Mouse (Mus musculus): ENCODE measurements around the gene Fam172a. TPM values are rescaled to one million over a fixed set of nuclear protein-coding genes. Genes with fewer than 3 reads are reported as not detected.

Fam172a gene
- polyA plus RNA-seq, 1 experiment: 6.1 TPM

DNA sequence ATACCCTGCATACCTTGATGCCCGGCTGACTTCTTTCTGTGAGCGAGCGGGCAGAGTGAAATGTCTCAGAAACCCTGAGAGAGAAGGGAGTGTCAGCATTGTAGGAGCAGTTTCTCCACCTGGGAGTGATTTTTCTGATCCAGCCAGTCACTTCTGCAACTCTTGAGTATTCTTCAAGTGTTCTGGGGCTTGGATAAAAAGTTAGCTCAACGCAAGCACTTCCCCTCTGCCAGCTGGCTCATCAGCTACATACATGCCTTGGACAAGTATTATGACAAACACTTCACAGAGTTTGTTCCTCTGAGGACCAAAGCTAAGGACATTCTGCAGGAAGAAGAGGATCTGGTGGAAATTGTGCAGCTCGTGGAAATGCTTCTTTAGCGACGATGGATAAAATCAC is 420.2 kb downstream of the Fam172a start:
- Histone ChIP-seq H3K27me3 (ENCODE audit: control insufficient read depth, insufficient read depth, low read length) (no peaks in the 10 kb centered on the region), H3K27ac (ENCODE audit: insufficient read depth, low read depth, low read length) (no peak overlapping the region), H3K4me1 (ENCODE audit: control insufficient read depth, insufficient read depth, insufficient read length, low read length) (no peaks in the 10 kb centered on the region), H3K4me3 (ENCODE audit: low read depth, low read length) (no peak overlapping the region), H3K36me3 (ENCODE audit: control insufficient read depth, insufficient read depth, low read length) (no peaks in the 10 kb centered on the region)
- 89% methylated on average over 7 of the region's 7 CpGs for WGBS
- no peak for TF ChIP-seq POLR2A (IDR thresholded peaks at IDR 0.05; ENCODE audit: low read depth, low read length)
- no peak for TF ChIP-seq CTCF (IDR thresholded peaks at IDR 0.05; ENCODE audit: extremely low read depth, insufficient read length, insufficient replicate concordance, low read depth, low read length)

DNA sequence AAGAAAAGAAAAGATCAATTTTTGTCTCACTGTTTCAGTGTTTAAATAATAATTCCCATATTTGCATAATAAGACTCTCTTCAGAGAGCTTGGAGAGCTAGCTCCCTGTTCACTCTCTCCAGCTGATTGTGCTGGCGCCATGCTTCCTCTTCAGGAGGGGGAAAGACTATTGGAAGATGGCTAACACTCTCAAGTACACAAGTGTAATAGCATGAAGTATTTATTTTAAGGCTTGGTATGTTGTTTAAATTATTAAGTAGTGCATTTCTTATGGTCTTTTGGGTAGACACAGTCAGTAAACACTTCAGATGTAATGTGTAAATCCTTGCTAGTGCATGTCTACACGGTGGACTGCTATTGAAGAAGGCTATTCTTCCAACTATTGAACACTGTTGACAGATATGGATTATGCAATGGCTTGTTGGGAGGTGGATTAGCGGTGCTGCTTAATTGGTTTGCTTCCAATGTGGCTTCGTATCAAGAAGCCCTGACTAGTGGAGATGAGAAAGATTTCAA is 422.1 kb downstream of the Fam172a start:
- TF ChIP-seq CTCF (IDR thresholded peaks at IDR 0.05; ENCODE audit: extremely low read depth, insufficient read length, insufficient replicate concordance, low read depth, low read length) (no peak), POLR2A (IDR thresholded peaks at IDR 0.05; ENCODE audit: low read depth, low read length) (no peak)

DNA sequence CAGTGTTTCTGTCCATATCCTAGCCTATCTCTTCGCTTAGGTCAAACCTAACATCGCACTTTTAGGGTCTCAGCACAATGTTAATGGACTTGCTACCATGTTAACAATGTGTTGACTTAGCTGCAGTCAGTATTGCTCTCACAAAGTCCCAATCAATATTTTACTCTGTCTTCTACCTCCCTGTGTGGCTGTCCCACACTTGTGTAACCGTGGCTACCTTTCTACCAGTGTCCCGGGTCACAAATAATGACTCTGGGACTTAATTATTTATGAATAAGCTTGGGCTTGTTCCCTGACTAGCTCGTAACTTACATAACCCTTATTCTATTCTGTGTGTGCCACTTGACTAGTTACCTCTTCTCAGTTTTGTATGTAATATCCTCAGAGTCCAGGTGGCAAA is 455.6 kb downstream of the Fam172a start:
- Histone ChIP-seq H3K4me3 (ENCODE audit: low read depth, low read length) (no peak overlapping the region), H3K36me3 (ENCODE audit: control insufficient read depth, insufficient read depth, low read length) (no peaks in the 10 kb centered on the region), H3K27ac (ENCODE audit: insufficient read depth, low read depth, low read length) (no peak overlapping the region), H3K27me3 (ENCODE audit: control insufficient read depth, insufficient read depth, low read length) (no peaks in the 10 kb centered on the region), H3K4me1 (ENCODE audit: control insufficient read depth, insufficient read depth, insufficient read length, low read length) (no peaks in the 10 kb centered on the region)
- 76% methylated on average over 5 of the region's 5 CpGs for WGBS
- TF ChIP-seq POLR2A (IDR thresholded peaks at IDR 0.05; ENCODE audit: low read depth, low read length) (no peak), CTCF (IDR thresholded peaks at IDR 0.05; ENCODE audit: extremely low read depth, insufficient read length, insufficient replicate concordance, low read depth, low read length) (no peak)

More for the DNA sequence above, 422.1 kb downstream of the Fam172a start:
- no peak overlapping the region for H3K27ac ChIP-seq (ENCODE audit: insufficient read depth, low read depth, low read length)
- no peaks in the 10 kb centered on the region for H3K27me3 ChIP-seq (ENCODE audit: control insufficient read depth, insufficient read depth, low read length)
- no peak overlapping the region for H3K4me3 ChIP-seq (ENCODE audit: low read depth, low read length)
- 85% methylated on average over 4 of the region's 4 CpGs for WGBS
- no peaks in the 10 kb centered on the region for H3K4me1 ChIP-seq (ENCODE audit: control insufficient read depth, insufficient read depth, insufficient read length, low read length)
- H3K36me3 ChIP-seq (ENCODE audit: control insufficient read depth, insufficient read depth, low read length): no peaks in the 10 kb centered on the region

DNA sequence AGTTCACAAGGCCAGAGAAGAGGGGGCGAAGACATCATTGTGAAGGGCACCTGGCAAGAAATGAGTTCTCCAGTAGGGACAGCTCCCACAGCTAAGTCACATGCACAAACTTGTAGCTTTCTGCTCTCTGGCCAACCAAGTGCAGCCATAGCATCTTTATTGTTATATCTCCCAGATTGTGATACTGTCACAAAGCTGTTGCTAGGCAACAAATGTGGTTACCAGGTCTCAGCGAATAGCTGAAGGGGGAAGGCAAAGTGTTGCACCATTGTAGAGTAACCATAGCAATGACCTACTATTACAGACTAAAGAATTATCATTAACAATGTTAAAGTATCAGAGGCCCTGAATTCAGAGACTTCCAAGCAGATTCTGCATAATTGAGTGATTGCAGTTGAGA is 460.3 kb downstream of the Fam172a start:
- H3K36me3 ChIP-seq (ENCODE audit: control insufficient read depth, insufficient read depth, low read length): no peaks in the 10 kb centered on the region
- no peaks in the 10 kb centered on the region for H3K4me1 ChIP-seq (ENCODE audit: control insufficient read depth, insufficient read depth, insufficient read length, low read length)
- TF ChIP-seq POLR2A (IDR thresholded peaks at IDR 0.05; ENCODE audit: low read depth, low read length) (no peak), CTCF (IDR thresholded peaks at IDR 0.05; ENCODE audit: extremely low read depth, insufficient read length, insufficient replicate concordance, low read depth, low read length) (no peak)
- H3K4me3 ChIP-seq (ENCODE audit: low read depth, low read length): no peak overlapping the region
- no peak overlapping the region for H3K27ac ChIP-seq (ENCODE audit: insufficient read depth, low read depth, low read length)
- 53% methylated on average over 2 of the region's 2 CpGs for WGBS
- peaks cover 12% of the 10 kb centered on the region; the same call in 1 of the 2 replicates for H3K27me3 ChIP-seq (ENCODE audit: control insufficient read depth, insufficient read depth, low read length)

DNA sequence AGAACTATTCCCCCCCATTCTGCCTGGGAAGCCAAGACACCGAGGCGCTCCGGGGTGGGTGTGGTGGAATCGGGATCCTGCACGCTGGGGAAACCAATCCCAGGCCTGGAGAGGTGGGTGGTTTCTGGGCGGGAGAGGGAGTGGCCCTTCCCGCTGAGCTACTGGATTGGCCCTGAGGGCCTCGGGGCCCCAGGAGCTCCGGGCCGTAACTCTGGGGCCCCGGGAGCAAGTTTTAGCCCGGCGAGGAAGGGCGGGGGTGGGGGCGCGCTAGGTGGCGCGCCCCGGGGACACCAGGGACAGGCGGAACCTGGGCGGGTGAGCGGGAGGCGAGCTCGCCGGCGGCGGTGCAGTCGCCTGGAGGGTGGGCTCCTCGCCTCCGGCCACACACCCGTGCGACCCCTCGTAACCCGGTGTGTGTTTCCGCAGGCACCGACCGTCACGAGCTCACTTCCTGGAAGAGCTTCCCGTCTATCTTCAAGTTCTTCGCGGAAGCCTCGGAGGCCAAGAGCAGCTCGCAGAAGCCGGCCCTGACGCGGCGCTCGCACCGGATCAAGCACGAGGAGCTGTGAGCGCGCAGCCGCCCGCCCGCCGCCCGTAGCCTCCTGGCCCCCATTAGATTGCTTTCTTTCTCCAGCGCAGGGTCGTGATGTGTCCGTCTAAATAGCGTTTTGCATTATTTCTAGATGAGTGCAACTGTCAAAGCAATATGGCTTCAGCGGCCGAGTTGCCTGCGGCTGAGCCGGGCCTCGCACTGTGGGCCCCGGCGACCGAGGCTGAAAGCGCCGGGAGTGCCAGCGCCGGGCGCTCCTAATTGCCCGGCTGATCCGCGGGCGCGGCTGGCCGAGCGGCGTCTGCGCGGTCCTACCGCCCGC is 461.5 kb downstream of the Fam172a start:
- no peak overlapping the region for H3K27ac ChIP-seq (ENCODE audit: insufficient read depth, low read depth, low read length)
- TF ChIP-seq CTCF (IDR thresholded peaks at IDR 0.05; ENCODE audit: extremely low read depth, insufficient read length, insufficient replicate concordance, low read depth, low read length): peak; percentile 26; the same call in 1 of the 2 replicates
- TF ChIP-seq POLR2A (IDR thresholded peaks at IDR 0.05; ENCODE audit: low read depth, low read length): no peak
- under 1% methylated on average over 81 of the region's 86 CpGs for WGBS

DNA sequence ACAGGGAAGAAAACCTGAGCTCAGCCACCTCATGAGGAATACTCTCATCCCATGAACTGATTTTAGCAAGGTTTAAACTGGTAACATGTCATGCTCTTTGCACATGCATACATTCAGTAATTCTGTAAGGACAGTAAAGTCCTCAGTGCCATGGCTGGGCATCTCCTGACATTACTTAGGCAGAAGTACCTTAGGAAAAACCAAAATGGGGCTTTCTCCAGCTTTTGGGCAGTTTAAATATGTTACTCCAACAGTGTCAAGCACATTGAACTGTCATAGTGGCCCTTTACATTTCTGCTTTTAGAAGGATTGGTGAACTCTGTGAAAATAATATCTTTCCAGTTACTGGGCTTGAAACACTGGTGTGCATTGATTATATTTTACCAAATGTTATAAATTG is 463.1 kb downstream of the Fam172a start:
- peaks cover 12% of the 10 kb centered on the region; the same call in 1 of the 2 replicates for H3K27me3 ChIP-seq (ENCODE audit: control insufficient read depth, insufficient read depth, low read length)
- no peak for TF ChIP-seq CTCF (IDR thresholded peaks at IDR 0.05; ENCODE audit: extremely low read depth, insufficient read length, insufficient replicate concordance, low read depth, low read length)
- no peak for TF ChIP-seq POLR2A (IDR thresholded peaks at IDR 0.05; ENCODE audit: low read depth, low read length)

More for the DNA sequence above, 461.5 kb downstream of the Fam172a start:
- H3K27me3 ChIP-seq (ENCODE audit: control insufficient read depth, insufficient read depth, low read length): peaks cover 12% of the 10 kb centered on the region; the same call in 1 of the 2 replicates
- peak overlapping the region; percentile 87 for H3K4me3 ChIP-seq (ENCODE audit: low read depth, low read length)
- no peaks in the 10 kb centered on the region for H3K36me3 ChIP-seq (ENCODE audit: control insufficient read depth, insufficient read depth, low read length)
- H3K4me1 ChIP-seq (ENCODE audit: control insufficient read depth, insufficient read depth, insufficient read length, low read length): no peaks in the 10 kb centered on the region

DNA sequence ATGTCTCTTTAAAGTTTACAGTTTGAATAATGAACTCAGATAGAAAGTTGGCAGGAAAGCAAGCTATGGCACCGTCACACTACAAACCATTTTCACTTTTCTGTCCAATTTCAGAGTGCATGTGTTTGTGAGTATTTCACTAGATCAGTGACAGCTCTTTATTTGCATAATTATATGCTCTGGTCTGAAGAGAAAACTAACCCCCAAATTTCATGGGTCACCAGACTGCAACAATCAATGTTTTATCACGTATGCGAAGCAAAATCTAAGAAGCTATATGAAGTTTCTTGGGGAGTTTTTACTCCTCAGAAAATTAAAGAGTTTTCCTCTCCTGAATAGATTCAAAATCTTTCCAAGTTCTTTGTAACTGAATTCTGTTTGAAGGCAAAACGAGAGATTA is 466.3 kb downstream of the Fam172a start:
- no peaks in the 10 kb centered on the region for H3K36me3 ChIP-seq (ENCODE audit: control insufficient read depth, insufficient read depth, low read length)
- H3K4me3 ChIP-seq (ENCODE audit: low read depth, low read length): no peak overlapping the region
- H3K27me3 ChIP-seq (ENCODE audit: control insufficient read depth, insufficient read depth, low read length): peaks cover 23% of the 10 kb centered on the region
- H3K4me1 ChIP-seq (ENCODE audit: control insufficient read depth, insufficient read depth, insufficient read length, low read length): no peaks in the 10 kb centered on the region
- WGBS: 54% methylated on average over 4 of the region's 4 CpGs
- TF ChIP-seq CTCF (IDR thresholded peaks at IDR 0.05; ENCODE audit: extremely low read depth, insufficient read length, insufficient replicate concordance, low read depth, low read length) (no peak), POLR2A (IDR thresholded peaks at IDR 0.05; ENCODE audit: low read depth, low read length) (no peak)
- no peak overlapping the region for H3K27ac ChIP-seq (ENCODE audit: insufficient read depth, low read depth, low read length)

More for the DNA sequence above, 463.1 kb downstream of the Fam172a start:
- H3K27ac ChIP-seq (ENCODE audit: insufficient read depth, low read depth, low read length): no peak overlapping the region
- no peaks in the 10 kb centered on the region for H3K4me1 ChIP-seq (ENCODE audit: control insufficient read depth, insufficient read depth, insufficient read length, low read length)
- H3K36me3 ChIP-seq (ENCODE audit: control insufficient read depth, insufficient read depth, low read length): no peaks in the 10 kb centered on the region
- no peak overlapping the region for H3K4me3 ChIP-seq (ENCODE audit: low read depth, low read length)

All from small intestine, adult 2 months (tissue).